Mouse (Mus musculus) ES-E14 (cell line): ENCODE data around the gene Apbb2. TPM values are rescaled to one million over a fixed set of nuclear protein-coding genes. Genes with fewer than 3 reads are reported as not detected.

Experiments used
- DNase-seq: peaks from one replicate; pipeline ENCODE4 v3.0.0-alpha.2; 2013; ENCODE audit warnings: low read depth, low spot score
- H3K27ac ChIP-seq: 2 replicates; pipeline ENCODE4 v1.5.1; 2012; ENCODE audit warnings: low read depth, mild to moderate bottlenecking, low read length, moderate library complexity, mixed read lengths; ENCODE audit not compliant: poor library complexity, insufficient read depth, severe bottlenecking
- H3K36me3 ChIP-seq: 2 replicates; pipeline ENCODE4 v1.6.1; 2012; ENCODE audit warnings: mild to moderate bottlenecking, low read length, moderate library complexity, mixed read lengths; ENCODE audit not compliant: control insufficient read depth, poor library complexity, insufficient read depth, severe bottlenecking
- H3K4me1 ChIP-seq, 2 experiments: fragments of 150-350 bp in 1 of 2; sonication (generic) in 1 of 2; 2 replicates each; pipeline ENCODE4 v1.6.1; 2012; ENCODE audit warnings: low read length in 2 of 2, mild to moderate bottlenecking in 1 of 2, mixed read lengths in 1 of 2; ENCODE audit not compliant: control insufficient read depth in 2 of 2, insufficient read depth in 2 of 2, poor library complexity in 1 of 2
- H3K4me3 ChIP-seq, 2 experiments: fragments of 150-350 bp in 1 of 2; sonication (generic) in 1 of 2; 2 replicates each; pipeline ENCODE4 v1.5.1; 2012; ENCODE audit warnings: low read length in 2 of 2, low read depth in 1 of 2, mild to moderate bottlenecking in 1 of 2, mixed read lengths in 1 of 2; ENCODE audit not compliant: insufficient read depth in 1 of 2, poor library complexity in 1 of 2, severe bottlenecking in 1 of 2
- H3K9ac ChIP-seq: 2 replicates; pipeline ENCODE4 v1.6.1; 2012; ENCODE audit warnings: low read depth, mild to moderate bottlenecking, low read length, mixed read lengths; ENCODE audit not compliant: poor library complexity, insufficient read depth, severe bottlenecking
- H3K9me3 ChIP-seq: fragments of 150-350 bp; sonication (generic); 2 replicates; pipeline ENCODE4 v1.6.1; 2012; ENCODE audit warnings: low read depth, mild to moderate bottlenecking, low read length; ENCODE audit not compliant: control insufficient read depth, insufficient read depth
- CHD2 ChIP-seq: IDR thresholded peaks from 2 replicates; pipeline ENCODE4 v1.6.1; 2014; ENCODE audit warnings: mild to moderate bottlenecking, low read depth, low read length, inconsistent platforms
- HCFC1 ChIP-seq: IDR thresholded peaks from 2 replicates; pipeline ENCODE4 v1.6.1; 2012; ENCODE audit warnings: low read length, inconsistent platforms, borderline replicate concordance; ENCODE audit not compliant: insufficient read depth
- MAFK ChIP-seq: IDR thresholded peaks from 2 replicates; pipeline ENCODE4 v1.6.1; 2014; ENCODE audit warnings: mild to moderate bottlenecking, low read depth, low read length, inconsistent platforms; ENCODE audit not compliant: insufficient read depth
- ZC3H11A ChIP-seq: IDR thresholded peaks from 2 replicates; pipeline ENCODE4 v1.6.1; 2012; ENCODE audit warnings: low read depth, mild to moderate bottlenecking, inconsistent platforms, low read length, borderline replicate concordance
- ZNF384 ChIP-seq: IDR thresholded peaks from 2 replicates; pipeline ENCODE4 v1.6.1; 2012; ENCODE audit warnings: low read depth, low read length, inconsistent platforms
- in situ Hi-C, 2 experiments: fragments of 600-800 bp; cut with MboI; formaldehyde crosslinking; loops; one replicate each; pipeline ENCODE4 v1.15.1; 2025; ENCODE audit warnings: low sequenced_read_pairs in 2 of 2, inconsistent platforms in 1 of 2; ENCODE audit not compliant: unreplicated experiment in 2 of 2
- total RNA-seq: library from RNA; depleted of rRNA; stranded (reverse); fragments of 300-350 nt; gene quantifications from 2 replicates; pipeline ENCODE4 v1.2.3, GENCODE M21; 2012

Apbb2 gene
- total RNA-seq, 1 experiment = 15.3 TPM

DNA sequence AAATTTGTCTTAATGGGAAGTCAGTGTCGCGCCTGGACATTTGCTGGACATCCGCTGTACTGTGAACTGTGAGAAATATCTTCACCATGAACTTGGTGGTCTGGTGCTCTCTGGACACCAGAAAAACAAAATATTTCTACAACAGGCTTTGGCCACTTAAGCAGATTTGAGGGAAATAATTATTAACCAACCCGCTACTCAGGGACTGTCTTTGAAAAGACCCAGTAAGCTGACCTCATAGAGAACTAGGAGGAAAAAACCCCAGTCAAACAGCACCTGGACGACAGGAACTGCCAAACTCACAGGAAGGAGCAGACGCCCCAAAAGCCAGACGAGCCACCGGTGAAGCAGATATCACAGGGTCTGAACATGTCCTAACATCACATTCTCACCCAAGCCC is 18.2 kb downstream of the Apbb2 start:
- H3K9ac ChIP-seq = no peak overlapping the region
- H3K9me3 ChIP-seq = no peaks in the 10 kb centered on the region
- H3K36me3 ChIP-seq = no peaks in the 10 kb centered on the region
- H3K27ac ChIP-seq = no peak overlapping the region
- peaks cover 10 to 12% of the 10 kb centered on the region in 2 experiments for H3K4me1 ChIP-seq
- in situ Hi-C loops = no loop called here
- DNase-seq = no peak
- H3K4me3 ChIP-seq = no peak overlapping the region
- TF ChIP-seq ZC3H11A = no peak
- no peak for TF ChIP-seq HCFC1
- no peak for TF ChIP-seq ZNF384
- TF ChIP-seq MAFK = no peak
- TF ChIP-seq CHD2 = no peak

DNA sequence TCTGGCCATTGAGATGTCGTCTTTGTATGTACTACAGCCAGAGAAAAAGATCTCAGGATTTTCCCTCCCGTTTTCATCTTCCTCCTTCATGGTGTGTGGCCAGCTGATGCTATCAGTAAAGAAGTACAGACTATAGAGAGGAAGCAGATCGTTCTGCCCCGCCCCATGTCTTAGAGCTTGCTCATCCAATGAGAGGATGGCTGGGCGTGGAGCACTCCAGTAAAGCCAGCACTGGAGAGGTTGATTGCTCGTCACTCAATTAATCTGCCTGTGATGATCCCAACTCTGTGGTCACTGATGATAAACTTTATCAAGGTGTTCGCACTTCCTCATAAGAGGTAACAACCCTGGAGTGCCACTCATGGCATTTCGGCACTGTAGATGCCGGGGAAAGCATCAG is 18.7 kb downstream of the Apbb2 start:
- 0 out of 4 replicates have a peak overlapping the region, but pooled peaks of 1 of the 2 experiments have one; percentile 11 for H3K4me3 ChIP-seq
- no peaks in the 10 kb centered on the region for H3K9me3 ChIP-seq
- H3K36me3 ChIP-seq = no peaks in the 10 kb centered on the region
- no peak for DNase-seq
- H3K4me1 ChIP-seq = peaks cover 10 to 15% of the 10 kb centered on the region in 2 experiments
- no peak overlapping the region for H3K27ac ChIP-seq
- in situ Hi-C loops = no loop called here
- TF ChIP-seq HCFC1 = no peak
- no peak for TF ChIP-seq ZNF384
- TF ChIP-seq ZC3H11A = no peak
- no peak for TF ChIP-seq CHD2
- TF ChIP-seq MAFK = no peak
- H3K9ac ChIP-seq = no peak overlapping the region

DNA sequence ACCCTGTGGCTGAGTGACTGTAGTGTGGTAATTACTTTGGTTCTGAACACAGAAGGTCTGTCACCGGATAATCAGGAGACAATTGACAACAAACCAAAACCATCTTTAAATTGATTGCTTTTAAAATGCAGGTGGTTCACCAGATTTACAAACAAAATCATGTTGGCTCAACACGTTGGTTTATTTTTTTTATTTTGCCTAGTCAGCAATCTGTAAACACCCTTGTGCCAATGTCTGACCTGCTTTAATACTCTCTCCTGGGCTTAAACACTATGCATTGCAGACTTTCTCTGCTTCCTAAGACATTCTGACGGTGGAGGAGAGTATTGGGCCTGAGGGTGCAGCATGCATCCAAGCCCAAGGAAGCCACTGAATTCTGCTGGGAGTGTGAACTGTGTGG is 22.3 kb downstream of the Apbb2 start:
- in situ Hi-C loops = no loop called here
- H3K4me3 ChIP-seq = no peak overlapping the region
- peak; percentile 92 for TF ChIP-seq MAFK
- TF ChIP-seq CHD2 = no peak
- no peaks in the 10 kb centered on the region for H3K36me3 ChIP-seq
- H3K9ac ChIP-seq = no peak overlapping the region
- H3K4me1 ChIP-seq = peaks cover 2 to 18% of the 10 kb centered on the region in 2 experiments
- no peak for DNase-seq
- no peaks in the 10 kb centered on the region for H3K9me3 ChIP-seq
- no peak overlapping the region for H3K27ac ChIP-seq

- in situ Hi-C loops = no loop called here
- DNase-seq = peak; percentile 71
- Histone ChIP-seq H3K9ac (peak overlapping the region; percentile 32), H3K27ac (no peak overlapping the region), H3K36me3 (no peaks in the 10 kb centered on the region; the same call in 1 of the 2 replicates), H3K9me3 (no peaks in the 10 kb centered on the region), H3K4me1 (peaks cover 0 to 18% of the 10 kb centered on the region in 2 experiments; a peak in 3 of 4 replicates), H3K4me3 (peak overlapping the region; percentile 63 to 66)
- TF ChIP-seq ZNF384 (no peak), CHD2 (no peak), HCFC1 (no peak), MAFK (no peak), ZC3H11A (no peak)
These were observed 23.7 kb downstream of the Apbb2 start for GRCm38 (mm10) chr5:66594881-66595280.

DNA sequence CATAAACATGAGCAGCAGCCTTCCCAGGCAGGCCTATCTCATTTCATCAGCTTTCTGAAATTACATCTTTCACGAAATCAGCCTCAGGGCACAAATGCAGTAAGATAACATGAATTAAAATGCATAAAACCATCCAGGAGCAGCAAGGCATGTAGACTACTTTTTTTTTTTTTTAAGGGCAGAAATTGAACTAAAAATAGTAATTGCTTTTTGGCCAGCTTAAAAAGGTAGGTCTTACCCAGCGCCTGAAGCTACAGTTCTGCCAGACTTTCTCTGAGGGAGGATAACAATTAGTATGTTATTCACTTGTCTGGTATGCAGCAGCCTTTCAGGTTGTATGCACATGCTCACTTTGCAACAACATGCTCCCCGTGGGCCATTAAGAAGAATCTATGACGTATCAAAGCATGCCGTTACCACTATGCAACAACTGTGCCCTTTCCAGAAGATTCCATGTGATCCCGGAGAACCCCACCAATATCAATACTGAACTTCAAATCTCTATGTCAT is 32.3 kb downstream of the Apbb2 start:
- no peak for DNase-seq
- no peak overlapping the region for H3K27ac ChIP-seq
- peaks cover 0 to 2% of the 10 kb centered on the region in 2 experiments; a peak in 1 of 4 replicates for H3K4me1 ChIP-seq
- H3K9me3 ChIP-seq = no peaks in the 10 kb centered on the region
- TF ChIP-seq CHD2 (no peak), MAFK (no peak), ZC3H11A (no peak), ZNF384 (no peak), HCFC1 (no peak)
- in situ Hi-C loops = no loop called here
- no peak overlapping the region for H3K4me3 ChIP-seq
- no peak overlapping the region for H3K9ac ChIP-seq
- H3K36me3 ChIP-seq = no peaks in the 10 kb centered on the region; the same call in 1 of the 2 replicates
